ENCODE assay signal across 23 mouse cellular contexts in genomic region chr5:53584069-53584767, GRCm38 (mm10).
DNase-seq lines count a peak whose midpoint lies in the region; ATAC-seq and TF ChIP-seq lines count a peak whose summit lies in the region.
"Had no signal": no experiment of that assay in that cellular context is flagged by ENCODE, and none has a peak within 500 bp of the region (broad histone marks: within the 10 kb centered on the region; RNA-seq: fewer than 3 reads in every experiment).

No protein-coding gene starts in this region.

- no peak for DNase-seq in frontal cortex, postnatal 10 days (ENCODE audit: low spot score in 2 of 2)
- peak; percentile 15 for DNase-seq in thymus, adult 2 months
- DNase-seq in thymus, postnatal 25 days = no peak
- peak; percentile 9 for DNase-seq in thymus, postnatal 4 days
- no peak for DNase-seq in midbrain, postnatal 0 days (ENCODE audit: low spot score)
- DNase-seq: adrenal gland, adult 2 months; cerebellum, adult 9-11 months; forebrain, postnatal 0 days; gastrocnemius, postnatal 25 days; kidney, adult 8-10 months; kidney, postnatal 14 days; liver, embryonic 13.5 days; lung, postnatal 4 days had no signal

- WGBS in thymus, adult 2 months = 63% methylated on average over 9 of the region's 9 CpGs
- 93% methylated on average over 9 of the region's 9 CpGs for WGBS in midbrain, postnatal 0 days
- WGBS in midbrain, embryonic 13.5 days = 94% methylated on average over 9 of the region's 9 CpGs

- peak; percentile 91 for ATAC-seq in frontal cortex, adult (ENCODE audit: low TSS enrichment)
- ATAC-seq in granulocyte monocyte progenitor cell, adult 5-6 weeks (replicated peaks; ENCODE audit: poor library complexity, severe bottlenecking) = peak; percentile 41
- no peak for ATAC-seq in midbrain, postnatal 0 days (ENCODE audit: low FRiP score)
- no peak for ATAC-seq in midbrain, embryonic 13.5 days
- ATAC-seq: forebrain, postnatal 0 days; hindbrain, postnatal 0 days had no signal

- H3K27ac ChIP-seq in thymus, adult 2 months (ENCODE audit: control insufficient read depth, insufficient read depth, low read length) = no peak overlapping the region
- H3K27ac ChIP-seq in midbrain, postnatal 0 days (ENCODE audit: low read depth, low read length) = no peak overlapping the region
- no peak overlapping the region for H3K27ac ChIP-seq in midbrain, embryonic 13.5 days
- H3K27ac ChIP-seq: embryonic facial prominence, embryonic 15.5 days; hindbrain, embryonic 10.5 days; hindbrain, postnatal 0 days; limb, embryonic 12.5 days; liver, embryonic 13.5 days; lung, embryonic 15.5 days; neural tube, embryonic 13.5 days had no signal

- H3K9me3 ChIP-seq in midbrain, postnatal 0 days (ENCODE audit: low read length) = no peaks in the 10 kb centered on the region
- no peaks in the 10 kb centered on the region for H3K9me3 ChIP-seq in midbrain, embryonic 13.5 days
- H3K9me3 ChIP-seq: embryonic facial prominence, embryonic 15.5 days; hindbrain, embryonic 10.5 days; limb, embryonic 12.5 days; liver, embryonic 13.5 days; lung, embryonic 15.5 days; neural tube, embryonic 13.5 days had no signal

- H3K36me3 ChIP-seq in thymus, adult 2 months (ENCODE audit: control insufficient read depth, insufficient read depth, low read length) = no peaks in the 10 kb centered on the region
- H3K36me3 ChIP-seq in midbrain, postnatal 0 days (ENCODE audit: insufficient read depth, low read length) = no peaks in the 10 kb centered on the region
- no peaks in the 10 kb centered on the region for H3K36me3 ChIP-seq in midbrain, embryonic 13.5 days
- H3K36me3 ChIP-seq: embryonic facial prominence, embryonic 15.5 days; hindbrain, embryonic 10.5 days; limb, embryonic 12.5 days; liver, embryonic 13.5 days; lung, embryonic 15.5 days; neural tube, embryonic 13.5 days had no signal

- peaks cover 8% of the 10 kb centered on the region for H3K4me1 ChIP-seq in thymus, adult 2 months (replicated peaks; ENCODE audit: control insufficient read depth, insufficient read depth, low read length)
- H3K4me1 ChIP-seq in midbrain, postnatal 0 days (ENCODE audit: insufficient read depth, low read length) = no peaks in the 10 kb centered on the region
- 0 out of 2 replicates have a peak, but pooled peaks cover 5% of the 10 kb centered on the region for H3K4me1 ChIP-seq in midbrain, embryonic 13.5 days (replicated peaks)
- H3K4me1 ChIP-seq: limb, embryonic 12.5 days had no signal

- no peak overlapping the region for H3K4me3 ChIP-seq in thymus, adult 2 months (ENCODE audit: control insufficient read depth, insufficient read depth, low read length)
- no peak overlapping the region for H3K4me3 ChIP-seq in midbrain, postnatal 0 days (ENCODE audit: low read depth, low read length)
- no peak overlapping the region for H3K4me3 ChIP-seq in midbrain, embryonic 13.5 days (replicated peaks)
- H3K4me3 ChIP-seq: embryonic facial prominence, embryonic 15.5 days; hindbrain, embryonic 10.5 days; limb, embryonic 12.5 days; liver, embryonic 13.5 days; lung, embryonic 15.5 days; neural tube, embryonic 13.5 days had no signal

- no peak overlapping the region for H3K9ac ChIP-seq in midbrain, postnatal 0 days (replicated peaks; ENCODE audit: low read length, poor library complexity, severe bottlenecking)
- no peak overlapping the region for H3K9ac ChIP-seq in midbrain, embryonic 13.5 days (replicated peaks)
- H3K9ac ChIP-seq: embryonic facial prominence, embryonic 15.5 days; forebrain, postnatal 0 days; limb, embryonic 12.5 days; liver, embryonic 13.5 days; lung, embryonic 15.5 days; neural tube, embryonic 13.5 days had no signal

- TF ChIP-seq POLR2A in thymus, adult 2 months (IDR thresholded peaks at IDR 0.05; ENCODE audit: control insufficient read depth, extremely low read depth, insufficient read depth, low read length, poor library complexity) = no peak

- no peak for TF ChIP-seq CTCF in thymus, adult 2 months (IDR thresholded peaks at IDR 0.05; ENCODE audit: borderline replicate concordance, control insufficient read depth, extremely low read depth, insufficient read depth, low read length, poor library complexity)
- TF ChIP-seq CTCF in midbrain, postnatal 0 days (IDR thresholded peaks at IDR 0.05) = no peak

- no peak overlapping the region for H3K4me2 ChIP-seq in midbrain, postnatal 0 days (ENCODE audit: low read depth, low read length, poor library complexity, severe bottlenecking)
- no peak overlapping the region for H3K4me2 ChIP-seq in midbrain, embryonic 13.5 days (replicated peaks)
- H3K4me2 ChIP-seq: embryonic facial prominence, embryonic 15.5 days; limb, embryonic 12.5 days; liver, embryonic 13.5 days; lung, embryonic 15.5 days; midbrain, embryonic 11.5 days; neural tube, embryonic 13.5 days had no signal

- no peaks in the 10 kb centered on the region for H3K27me3 ChIP-seq in thymus, adult 2 months (ENCODE audit: control insufficient read depth, insufficient read depth, low read length)
- H3K27me3 ChIP-seq in midbrain, postnatal 0 days (ENCODE audit: insufficient read depth, low read length) = no peaks in the 10 kb centered on the region; the same call in 1 of the 2 replicates
- H3K27me3 ChIP-seq in midbrain, embryonic 13.5 days = peaks cover 8% of the 10 kb centered on the region; the same call in 1 of the 2 replicates
- H3K27me3 ChIP-seq: lung, embryonic 15.5 days; neural tube, embryonic 13.5 days had no signal

Comparison
In these comparisons a context has a peak if more than half of its experiments do, and no peak if none do; other contexts are left out.
1. DNase-seq: peak in thymus, adult 2 months (single experiment) and thymus, postnatal 4 days (single experiment); none in frontal cortex, postnatal 10 days (0 of 2), thymus, postnatal 25 days (single experiment) and midbrain, postnatal 0 days (single experiment).
2. ATAC-seq: peak in frontal cortex, adult (single experiment) and granulocyte monocyte progenitor cell, adult 5-6 weeks (single experiment); none in midbrain, postnatal 0 days (single experiment) and midbrain, embryonic 13.5 days (single experiment).